Mouse (Mus musculus) liver, adult (tissue): Measurements from ENCODE around the gene 2010111I01Rik.

Source experiments
- GATA4 ChIP-seq: IDR thresholded peaks from 2 replicates; pipeline ENCODE4 v1.6.1; 2014; ENCODE audit warnings: mild to moderate bottlenecking, low read length; ENCODE audit not compliant: insufficient replicate concordance

2010111I01Rik gene

GRCm38 (mm10) chr13:63203502-63204278, 239.0 kb downstream of the 2010111I01Rik start:
- no peak for TF ChIP-seq GATA4

- no peak for TF ChIP-seq GATA4
Measured at GRCm38 (mm10) chr13:63205750-63206149, 241.1 kb downstream of the 2010111I01Rik start.

GRCm38 (mm10) chr13:63206396-63206795, 241.7 kb downstream of the 2010111I01Rik start:
- TF ChIP-seq GATA4 = no peak

GRCm38 (mm10) chr13:63216537-63216936, 251.8 kb downstream of the 2010111I01Rik start:
- TF ChIP-seq GATA4 = no peak

GRCm38 (mm10) chr13:63223026-63223770, 258.5 kb downstream of the 2010111I01Rik start:
- no peak for TF ChIP-seq GATA4

- no peak for TF ChIP-seq GATA4
Measured at GRCm38 (mm10) chr13:63225796-63226583, 261.3 kb downstream of the 2010111I01Rik start.

- TF ChIP-seq GATA4 = no peak; the same call in 1 of the 2 replicates
Measured at GRCm38 (mm10) chr13:63227785-63228184, 263.1 kb downstream of the 2010111I01Rik start.

- peak; percentile 81 for TF ChIP-seq GATA4
Measured at GRCm38 (mm10) chr13:63230955-63231701, 266.4 kb downstream of the 2010111I01Rik start.

GRCm38 (mm10) chr13:63231702-63232070, 267.0 kb downstream of the 2010111I01Rik start:
- no peak for TF ChIP-seq GATA4

- no peak for TF ChIP-seq GATA4
Measured at GRCm38 (mm10) chr13:63232558-63232957, 267.9 kb downstream of the 2010111I01Rik start.

GRCm38 (mm10) chr13:63235551-63235950, 270.9 kb downstream of the 2010111I01Rik start:
- no peak for TF ChIP-seq GATA4

- TF ChIP-seq GATA4 = no peak
Measured at GRCm38 (mm10) chr13:63236159-63236893, 271.6 kb downstream of the 2010111I01Rik start.

- no peak for TF ChIP-seq GATA4
Measured at GRCm38 (mm10) chr13:63238045-63238444, 273.4 kb downstream of the 2010111I01Rik start.

GRCm38 (mm10) chr13:63239301-63239804, 274.7 kb downstream of the 2010111I01Rik start:
- no peak for TF ChIP-seq GATA4
